Mouse (Mus musculus): ENCODE results near the gene Zfyve9. TPM values are rescaled to one million over a fixed set of nuclear protein-coding genes. Genes with fewer than 3 reads are reported as not detected.
"Not testable (repeated sequence)": the region's sequence is repeated elsewhere in the genome, so short reads cannot be mapped to it uniquely, and the experiment has no call there.

Gene Zfyve9
- polyA plus RNA-seq, 1 experiment, result 1.8 TPM

- H3K4me3 ChIP-seq (ENCODE audit: control insufficient read depth, low read depth, low read length), result no peak overlapping the region
- no peak for TF ChIP-seq CTCF (IDR thresholded peaks at IDR 0.05; ENCODE audit: control insufficient read depth, insufficient read depth, insufficient replicate concordance, low read depth, low read length)
- TF ChIP-seq POLR2A (IDR thresholded peaks at IDR 0.05; ENCODE audit: control insufficient read depth, low read depth, low read length), result no peak
- no peak overlapping the region for H3K27ac ChIP-seq (ENCODE audit: control insufficient read depth, insufficient read depth, low read depth, low read length)
- no peaks in the 10 kb centered on the region for H3K4me1 ChIP-seq (ENCODE audit: control insufficient read depth, insufficient read depth, low read length)
- H3K27me3 ChIP-seq (ENCODE audit: control insufficient read depth, insufficient read depth, low read length), result no peaks in the 10 kb centered on the region
- no peaks in the 10 kb centered on the region for H3K36me3 ChIP-seq (ENCODE audit: control insufficient read depth, insufficient read depth, low read length)
These were observed 56.5 kb downstream of the Zfyve9 start for GRCm38 (mm10) chr4:108724102-108724501.

DNA sequence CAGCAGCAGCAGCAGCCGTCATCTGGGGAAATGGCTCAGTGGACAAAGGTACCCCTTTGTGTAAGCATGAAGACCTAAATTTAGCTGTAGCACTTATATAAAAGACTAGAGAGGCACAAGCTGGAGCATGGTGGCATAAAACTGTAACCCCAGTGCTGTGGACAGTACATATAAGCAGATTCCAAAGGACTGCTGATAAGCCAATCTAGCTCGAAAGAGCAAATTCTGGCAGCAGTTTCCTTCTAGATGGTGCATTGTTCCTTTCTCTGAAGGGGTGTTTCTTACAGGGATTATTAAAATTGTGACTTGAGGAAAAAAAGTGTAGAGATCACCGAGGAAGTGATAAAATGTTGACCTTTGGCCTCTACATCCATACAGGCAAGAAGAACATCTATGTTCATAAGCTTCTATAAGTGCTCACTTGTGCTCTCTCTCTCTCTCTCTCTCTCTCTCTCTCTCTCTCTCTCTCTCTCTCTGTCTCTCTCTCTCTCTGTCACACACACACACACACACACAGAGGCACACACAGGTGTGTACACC, 59.3 kb downstream of the Zfyve9 start:
- Histone ChIP-seq H3K27ac (ENCODE audit: control insufficient read depth, insufficient read depth, low read depth, low read length) (no peak overlapping the region), H3K27me3 (ENCODE audit: control insufficient read depth, insufficient read depth, low read length) (no peaks in the 10 kb centered on the region), H3K4me1 (ENCODE audit: control insufficient read depth, insufficient read depth, low read length) (no peaks in the 10 kb centered on the region), H3K4me3 (ENCODE audit: control insufficient read depth, low read depth, low read length) (no peak overlapping the region), H3K36me3 (ENCODE audit: control insufficient read depth, insufficient read depth, low read length) (no peaks in the 10 kb centered on the region)
- TF ChIP-seq CTCF (IDR thresholded peaks at IDR 0.05; ENCODE audit: control insufficient read depth, insufficient read depth, insufficient replicate concordance, low read depth, low read length), result no peak
- TF ChIP-seq POLR2A (IDR thresholded peaks at IDR 0.05; ENCODE audit: control insufficient read depth, low read depth, low read length), result no peak

GRCm38 (mm10) chr4:108719349-108719748, 61.2 kb downstream of the Zfyve9 start, which contains the start of gene 3110021N24Rik:
3110021N24Rik (plus strand) TSS chr4:108719649.
- Histone ChIP-seq H3K27ac (ENCODE audit: control insufficient read depth, insufficient read depth, low read depth, low read length) (no peak within 1 kb of the TSS), H3K27me3 (ENCODE audit: control insufficient read depth, insufficient read depth, low read length) (no peaks in the 10 kb centered on the region), H3K4me1 (ENCODE audit: control insufficient read depth, insufficient read depth, low read length) (no peaks in the 10 kb centered on the region), H3K4me3 (ENCODE audit: control insufficient read depth, low read depth, low read length) (no peak within 1 kb of the TSS), H3K36me3 (ENCODE audit: control insufficient read depth, insufficient read depth, low read length) (no peaks in the 10 kb centered on the region)
- TF ChIP-seq CTCF (IDR thresholded peaks at IDR 0.05; ENCODE audit: control insufficient read depth, insufficient read depth, insufficient replicate concordance, low read depth, low read length) (no peak), POLR2A (IDR thresholded peaks at IDR 0.05; ENCODE audit: control insufficient read depth, low read depth, low read length) (no peak)

DNA sequence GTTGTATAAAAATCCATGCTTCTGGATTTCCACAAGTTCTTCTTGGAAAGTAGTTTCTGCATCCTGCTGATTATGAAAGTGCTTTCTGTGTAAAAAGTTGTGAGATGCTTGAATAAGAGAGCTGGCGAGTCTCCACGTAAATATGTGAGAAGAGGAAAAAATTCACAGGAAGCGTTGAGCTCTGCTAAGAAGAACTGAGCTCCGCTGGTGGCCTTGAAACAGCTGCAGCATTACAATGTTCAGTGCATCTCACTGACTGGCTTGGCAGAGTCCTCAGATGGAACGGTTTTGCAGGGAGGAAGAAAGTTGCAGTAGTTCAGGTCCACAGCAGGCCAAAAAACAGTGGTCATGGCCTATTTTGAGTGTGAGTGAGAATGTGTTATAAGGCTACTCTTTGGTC, 72.4 kb downstream of the Zfyve9 start:
- Histone ChIP-seq H3K4me3 (ENCODE audit: control insufficient read depth, low read depth, low read length) (no peak overlapping the region), H3K36me3 (ENCODE audit: control insufficient read depth, insufficient read depth, low read length) (no peaks in the 10 kb centered on the region), H3K27ac (ENCODE audit: control insufficient read depth, insufficient read depth, low read depth, low read length) (no peak overlapping the region), H3K4me1 (ENCODE audit: control insufficient read depth, insufficient read depth, low read length) (no peaks in the 10 kb centered on the region), H3K27me3 (ENCODE audit: control insufficient read depth, insufficient read depth, low read length) (no peaks in the 10 kb centered on the region)
- TF ChIP-seq CTCF (IDR thresholded peaks at IDR 0.05; ENCODE audit: control insufficient read depth, insufficient read depth, insufficient replicate concordance, low read depth, low read length) (no peak), POLR2A (IDR thresholded peaks at IDR 0.05; ENCODE audit: control insufficient read depth, low read depth, low read length) (no peak)

- Histone ChIP-seq H3K4me1 (ENCODE audit: control insufficient read depth, insufficient read depth, low read length) (no peaks in the 10 kb centered on the region), H3K27ac (ENCODE audit: control insufficient read depth, insufficient read depth, low read depth, low read length) (no peak overlapping the region), H3K36me3 (ENCODE audit: control insufficient read depth, insufficient read depth, low read length) (no peaks in the 10 kb centered on the region), H3K4me3 (ENCODE audit: control insufficient read depth, low read depth, low read length) (no peak overlapping the region), H3K27me3 (ENCODE audit: control insufficient read depth, insufficient read depth, low read length) (no peaks in the 10 kb centered on the region)
- TF ChIP-seq POLR2A (IDR thresholded peaks at IDR 0.05; ENCODE audit: control insufficient read depth, low read depth, low read length), result no peak
- no peak for TF ChIP-seq CTCF (IDR thresholded peaks at IDR 0.05; ENCODE audit: control insufficient read depth, insufficient read depth, insufficient replicate concordance, low read depth, low read length)
These were observed 83.7 kb downstream of the Zfyve9 start for GRCm38 (mm10) chr4:108696934-108697333.

GRCm38 (mm10) chr4:108691469-108691868, 89.1 kb downstream of the Zfyve9 start:
- Histone ChIP-seq H3K4me3 (ENCODE audit: control insufficient read depth, low read depth, low read length) (no peak overlapping the region), H3K27ac (ENCODE audit: control insufficient read depth, insufficient read depth, low read depth, low read length) (no peak overlapping the region), H3K27me3 (ENCODE audit: control insufficient read depth, insufficient read depth, low read length) (no peaks in the 10 kb centered on the region), H3K4me1 (ENCODE audit: control insufficient read depth, insufficient read depth, low read length) (no peaks in the 10 kb centered on the region), H3K36me3 (ENCODE audit: control insufficient read depth, insufficient read depth, low read length) (no peaks in the 10 kb centered on the region)
- TF ChIP-seq CTCF (IDR thresholded peaks at IDR 0.05; ENCODE audit: control insufficient read depth, insufficient read depth, insufficient replicate concordance, low read depth, low read length), result no peak
- no peak for TF ChIP-seq POLR2A (IDR thresholded peaks at IDR 0.05; ENCODE audit: control insufficient read depth, low read depth, low read length)

GRCm38 (mm10) chr4:108690479-108690878, 90.1 kb downstream of the Zfyve9 start:
- no peak for TF ChIP-seq POLR2A (IDR thresholded peaks at IDR 0.05; ENCODE audit: control insufficient read depth, low read depth, low read length)
- no peak for TF ChIP-seq CTCF (IDR thresholded peaks at IDR 0.05; ENCODE audit: control insufficient read depth, insufficient read depth, insufficient replicate concordance, low read depth, low read length)
- H3K4me1 ChIP-seq (ENCODE audit: control insufficient read depth, insufficient read depth, low read length), result no peaks in the 10 kb centered on the region
- no peak overlapping the region for H3K4me3 ChIP-seq (ENCODE audit: control insufficient read depth, low read depth, low read length)
- no peak overlapping the region for H3K27ac ChIP-seq (ENCODE audit: control insufficient read depth, insufficient read depth, low read depth, low read length)
- no peaks in the 10 kb centered on the region for H3K36me3 ChIP-seq (ENCODE audit: control insufficient read depth, insufficient read depth, low read length)
- H3K27me3 ChIP-seq (ENCODE audit: control insufficient read depth, insufficient read depth, low read length), result no peaks in the 10 kb centered on the region

GRCm38 (mm10) chr4:108687098-108687497, 93.5 kb downstream of the Zfyve9 start:
- H3K4me3 ChIP-seq (ENCODE audit: control insufficient read depth, low read depth, low read length); H3K27ac ChIP-seq (ENCODE audit: control insufficient read depth, insufficient read depth, low read depth, low read length); H3K36me3 ChIP-seq (ENCODE audit: control insufficient read depth, insufficient read depth, low read length); H3K27me3 ChIP-seq (ENCODE audit: control insufficient read depth, insufficient read depth, low read length); H3K4me1 ChIP-seq (ENCODE audit: control insufficient read depth, insufficient read depth, low read length): not testable (repeated sequence)
